Comparison of ENCODE assay signal across 20 mouse cellular contexts in genomic region chr5:130041262-130041661, GRCm38 (mm10). TPM values are rescaled to one million over a fixed set of nuclear protein-coding genes. Genes with fewer than 3 reads are reported as not detected.
A peak's percentile ranks its signal among the peaks of the same experiment; 100 is the strongest.
DNase-seq lines count a peak whose midpoint lies in the region; ATAC-seq and TF ChIP-seq lines count a peak whose summit lies in the region.
"Had no signal": no experiment of that assay in that cellular context is flagged by ENCODE, and none has a peak within 500 bp of the region (broad histone marks: within the 10 kb centered on the region; RNA-seq: fewer than 3 reads in every experiment).

No protein-coding gene starts in this region.

- peaks cover 25% of the 10 kb centered on the region for H3K36me3 ChIP-seq in liver, adult 2 months (ENCODE audit: control insufficient read depth, insufficient read depth, low read length)
- H3K36me3 ChIP-seq in liver, postnatal 0 days (replicated peaks; ENCODE audit: insufficient read depth, low read length): peaks cover 56% of the 10 kb centered on the region
- H3K36me3 ChIP-seq in CH12.LX (replicated peaks in 1 of 2; ENCODE audit: control insufficient read depth in 1 of 2, insufficient read depth in 1 of 2, low read length in 1 of 2): peaks cover 63 to 86% of the 10 kb centered on the region in 2 experiments
- H3K36me3 ChIP-seq in ES-E14 (ENCODE audit: control insufficient read depth, insufficient read depth, low read length, poor library complexity, severe bottlenecking): peaks cover 37% of the 10 kb centered on the region
- H3K36me3 ChIP-seq in intestine, postnatal 0 days (ENCODE audit: control insufficient read depth, insufficient read depth): peaks cover 43% of the 10 kb centered on the region

- no peaks in the 10 kb centered on the region for H3K9me3 ChIP-seq in liver, postnatal 0 days (ENCODE audit: low read length)
- no peaks in the 10 kb centered on the region for H3K9me3 ChIP-seq in CH12.LX (replicated peaks; ENCODE audit: low read length)
- no peaks in the 10 kb centered on the region for H3K9me3 ChIP-seq in ES-E14 (ENCODE audit: control insufficient read depth, insufficient read depth, low read depth, low read length)
- H3K9me3 ChIP-seq in intestine, postnatal 0 days (ENCODE audit: control insufficient read depth): no peaks in the 10 kb centered on the region
- H3K9me3 ChIP-seq: embryonic facial prominence, embryonic 10.5 days; embryonic facial prominence, embryonic 12.5 days; forebrain, embryonic 13.5 days; forebrain, embryonic 15.5 days had no signal

- in situ Hi-C loops in CH12.LX (cut with MboI; ENCODE audit: low pct_ligation_motif_present, low pct_unique_long_range_greater_than_20kb, low sequenced_read_pairs) (no loop called here), ES-E14 (cut with MboI; ENCODE audit: low sequenced_read_pairs in 2 of 2, unreplicated experiment in 2 of 2) (no loop called here)

- no peaks in the 10 kb centered on the region for H3K27me3 ChIP-seq in liver, adult 2 months (ENCODE audit: control insufficient read depth, insufficient read depth, low read length)
- no peaks in the 10 kb centered on the region for H3K27me3 ChIP-seq in liver, postnatal 0 days (ENCODE audit: insufficient read depth, low read length)
- no peaks in the 10 kb centered on the region for H3K27me3 ChIP-seq in CH12.LX (replicated peaks)
- H3K27me3 ChIP-seq in intestine, postnatal 0 days (replicated peaks; ENCODE audit: control insufficient read depth, insufficient read depth, low read length): no peaks in the 10 kb centered on the region
- H3K27me3 ChIP-seq in cerebellum, adult 2 months (ENCODE audit: control insufficient read depth, insufficient read depth, low read length): no peaks in the 10 kb centered on the region
- H3K27me3 ChIP-seq: embryonic facial prominence, embryonic 12.5 days; forebrain, embryonic 13.5 days; forebrain, embryonic 15.5 days had no signal

- peaks cover 30% of the 10 kb centered on the region for H3K4me1 ChIP-seq in liver, adult 2 months (ENCODE audit: control insufficient read depth, insufficient read depth, low read length)
- peaks cover 6% of the 10 kb centered on the region; the same call in 1 of the 2 replicates for H3K4me1 ChIP-seq in liver, postnatal 0 days (ENCODE audit: insufficient read depth)
- H3K4me1 ChIP-seq in CH12.LX (ENCODE audit: control insufficient read depth in 1 of 2, insufficient read depth in 2 of 2): no peaks in the 10 kb centered on the region
- no peaks in the 10 kb centered on the region; a peak in 1 of 4 replicates for H3K4me1 ChIP-seq in ES-E14 (ENCODE audit: control insufficient read depth in 2 of 2, insufficient read depth in 2 of 2, low read length in 2 of 2, poor library complexity in 1 of 2)
- no peaks in the 10 kb centered on the region for H3K4me1 ChIP-seq in intestine, postnatal 0 days (replicated peaks; ENCODE audit: control insufficient read depth, insufficient read depth, low read length)
- H3K4me1 ChIP-seq in cerebellum, adult 2 months (ENCODE audit: control insufficient read depth, insufficient read depth, low read length): peaks cover 14% of the 10 kb centered on the region
- H3K4me1 ChIP-seq: embryonic facial prominence, embryonic 12.5 days; forebrain, embryonic 13.5 days had no signal

- H3K79me2 ChIP-seq in liver, adult 2 months (ENCODE audit: control insufficient read depth, insufficient read depth, low read length): peaks cover 4% of the 10 kb centered on the region; the same call in 1 of the 2 replicates
- no peaks in the 10 kb centered on the region; the same call in 1 of the 2 replicates for H3K79me2 ChIP-seq in CH12.LX (replicated peaks; ENCODE audit: control insufficient read depth, extremely low read depth, insufficient read depth, poor library complexity, severe bottlenecking)

- TF ChIP-seq EP300 in liver, postnatal 0 days (IDR thresholded peaks at IDR 0.05; ENCODE audit: low read depth): no peak
- TF ChIP-seq EP300 in CH12.LX (IDR thresholded peaks at IDR 0.05; ENCODE audit: low read length): no peak

- dilution Hi-C loops in CH12.LX (cut with MboI; ENCODE audit: extremely low pct_ligation_motif_present, extremely low pct_unique_long_range_greater_than_20kb, low sequenced_read_pairs): no loop called here

- TF ChIP-seq RAD21 in CH12.LX (IDR thresholded peaks at IDR 0.05; ENCODE audit: low read depth, low read length): no peak

- H3K9ac ChIP-seq in liver, adult 2 months (ENCODE audit: low read depth, low read length): no peak overlapping the region
- no peak overlapping the region for H3K9ac ChIP-seq in liver, postnatal 0 days (replicated peaks)
- H3K9ac ChIP-seq in CH12.LX (ENCODE audit: insufficient read depth, low read depth) (no peak overlapping the region), ES-E14 (ENCODE audit: insufficient read depth, low read depth, low read length, poor library complexity, severe bottlenecking) (no peak overlapping the region)
- no peak overlapping the region for H3K9ac ChIP-seq in intestine, postnatal 0 days (ENCODE audit: low read depth, low read length)
- H3K9ac ChIP-seq: embryonic facial prominence, embryonic 12.5 days; forebrain, embryonic 13.5 days; forebrain, embryonic 15.5 days; forebrain, postnatal 0 days had no signal

- 73% methylated on average over 4 of the region's 4 CpGs for WGBS in liver, adult 2 months
- 76% methylated on average over 4 of the region's 4 CpGs for WGBS in liver, postnatal 0 days (ENCODE audit: insufficient replicate concordance)
- 66% methylated on average over 4 of the region's 4 CpGs for WGBS in intestine, postnatal 0 days
- WGBS in cerebellum, adult 2 months: 83% methylated on average over 4 of the region's 4 CpGs

- H3K4me2 ChIP-seq in liver, postnatal 0 days (ENCODE audit: low read depth, low read length): no peak overlapping the region
- H3K4me2 ChIP-seq in CH12.LX (ENCODE audit: insufficient read depth, low read depth, poor library complexity, severe bottlenecking): no peak overlapping the region
- H3K4me2 ChIP-seq in intestine, postnatal 0 days (replicated peaks; ENCODE audit: low read depth): no peak overlapping the region
- H3K4me2 ChIP-seq: embryonic facial prominence, embryonic 12.5 days; forebrain, embryonic 13.5 days; forebrain, embryonic 15.5 days had no signal

- H3K4me3 ChIP-seq in liver, adult 2 months (ENCODE audit: insufficient read depth, low read depth, low read length): no peak overlapping the region
- no peak overlapping the region for H3K4me3 ChIP-seq in liver, postnatal 0 days (ENCODE audit: low read depth, low read length)
- no peak overlapping the region for H3K4me3 ChIP-seq in CH12.LX (replicated peaks in 1 of 3; ENCODE audit: low read depth in 2 of 3, low read length in 2 of 3, poor library complexity in 1 of 3)
- no peak overlapping the region for H3K4me3 ChIP-seq in ES-E14 (ENCODE audit: insufficient read depth in 1 of 2, low read depth in 1 of 2, low read length in 2 of 2, poor library complexity in 1 of 2, severe bottlenecking in 1 of 2)
- no peak overlapping the region for H3K4me3 ChIP-seq in intestine, postnatal 0 days (ENCODE audit: low read depth, low read length)
- no peak overlapping the region for H3K4me3 ChIP-seq in cerebellum, adult 2 months (replicated peaks; ENCODE audit: insufficient read depth, low read depth, low read length)
- H3K4me3 ChIP-seq: embryonic facial prominence, embryonic 10.5 days; embryonic facial prominence, embryonic 12.5 days; forebrain, embryonic 13.5 days; forebrain, embryonic 15.5 days had no signal

- TF ChIP-seq CTCF in liver, adult 2 months (IDR thresholded peaks at IDR 0.05; ENCODE audit: low read depth, low read length): no peak
- TF ChIP-seq CTCF in liver, postnatal 0 days (IDR thresholded peaks at IDR 0.05; ENCODE audit: low read depth): no peak
- TF ChIP-seq CTCF in CH12.LX (conservative IDR thresholded peaks at IDR 0.05 in 1 of 2, IDR thresholded peaks at IDR 0.05 in 1 of 2; ENCODE audit: low read depth in 2 of 2, low read length in 2 of 2): no peak
- no peak for TF ChIP-seq CTCF in intestine, postnatal 0 days (IDR thresholded peaks at IDR 0.05; ENCODE audit: low read depth)
- TF ChIP-seq CTCF in cerebellum, adult 2 months (IDR thresholded peaks at IDR 0.05; ENCODE audit: borderline replicate concordance, insufficient read depth, low read depth, low read length): no peak

- TF ChIP-seq POLR2A in liver, adult 2 months (IDR thresholded peaks at IDR 0.05; ENCODE audit: extremely low read depth, insufficient read depth, low read length): no peak
- no peak for TF ChIP-seq POLR2A in CH12.LX (IDR thresholded peaks at IDR 0.05; ENCODE audit: low read depth, low read length)
- TF ChIP-seq POLR2A in cerebellum, adult 2 months (IDR thresholded peaks at IDR 0.05; ENCODE audit: borderline replicate concordance, insufficient read depth, low read length): no peak

- no peak for DNase-seq in liver, adult 2 months (ENCODE audit: extremely low read depth, low read depth, low spot score)
- DNase-seq in liver, postnatal 0 days: no peak
- DNase-seq in CH12.LX (ENCODE audit: extremely low read depth): no peak
- no peak for DNase-seq in ES-E14 (ENCODE audit: low read depth, low spot score)
- no peak for DNase-seq in cerebellum, adult 2 months
- no peak for DNase-seq in kidney, adult 11 months
- DNase-seq: adrenal gland, adult 2 months; adrenal gland, postnatal 10 days; adrenal gland, postnatal 25 days; cerebellum, adult 11 months; cerebellum, adult 18-20 months; cerebellum, adult 9-10 months; cerebellum, postnatal 10 days; cerebellum, postnatal 25 days; forebrain, postnatal 0 days had no signal

- H3K27ac ChIP-seq in liver, adult 2 months (replicated peaks; ENCODE audit: insufficient read depth, low read depth, low read length): peak overlapping the region; percentile 29
- no peak overlapping the region for H3K27ac ChIP-seq in liver, postnatal 0 days (ENCODE audit: low read depth)
- H3K27ac ChIP-seq in CH12.LX (ENCODE audit: insufficient read depth, low read depth) (no peak overlapping the region), ES-E14 (ENCODE audit: insufficient read depth, low read depth, low read length, poor library complexity, severe bottlenecking) (no peak overlapping the region)
- peak overlapping the region; percentile 73 for H3K27ac ChIP-seq in intestine, postnatal 0 days (ENCODE audit: low read depth, low read length)
- no peak overlapping the region for H3K27ac ChIP-seq in cerebellum, adult 2 months (ENCODE audit: insufficient read depth, low read length)
- H3K27ac ChIP-seq: embryonic facial prominence, embryonic 10.5 days; embryonic facial prominence, embryonic 12.5 days; forebrain, embryonic 13.5 days; forebrain, embryonic 15.5 days had no signal

- no peak for ATAC-seq in liver, postnatal 0 days
- 0 out of 2 replicates have a peak, but pooled peaks have one; percentile 46 for ATAC-seq in intestine, postnatal 0 days
- ATAC-seq: forebrain, embryonic 13.5 days; forebrain, embryonic 15.5 days; forebrain, postnatal 0 days had no signal

RNA-seq across cellular contexts. Expression of gene Crcp, which starts 12.2 kb away (rescaled TPM):
- total RNA-seq in liver, adult 2 months (2014; rRNA removed): 27.8 and 33.6 TPM in 2 replicates
- polyA plus RNA-seq in liver, adult 2 months (2012; rRNA removed): 11.8 and 14.7 TPM in 2 replicates
- 19.3 and 20.8 TPM in 2 replicates for polyA plus RNA-seq in liver, postnatal 0 days (2015; fragmentation: Nextera tagmentation; extraction: Ambion mirVana)
- total RNA-seq in CH12.LX (2012; rRNA removed) (42.3 and 50.2 TPM in 2 replicates), CH12.LX (2014; rRNA removed) (57.1 and 58.3 TPM in 2 replicates), ES-E14 (2012; rRNA removed) (21.1 and 30.8 TPM in 2 replicates)
- 63.2 and 73.6 TPM in 2 replicates for polyA plus RNA-seq in CH12.LX (2012; ENCODE audit: insufficient read length, low read depth)
- polyA plus RNA-seq in intestine, postnatal 0 days (2015; fragmentation: Nextera tagmentation; extraction: Ambion mirVana): 39.5 and 41.6 TPM in 2 replicates
- 34.9 and 38.9 TPM in 2 replicates for polyA plus RNA-seq in cerebellum, adult 2 months (2012; rRNA removed)

RNA-seq across cellular contexts. Expression of gene Asl, which starts 12.2 kb away (rescaled TPM):
- total RNA-seq in liver, adult 2 months (2014; rRNA removed): 683 and 898 TPM in 2 replicates
- 622 and 696 TPM in 2 replicates for polyA plus RNA-seq in liver, adult 2 months (2012; rRNA removed)
- polyA plus RNA-seq in liver, postnatal 0 days (2015; fragmentation: Nextera tagmentation; extraction: Ambion mirVana): 291 and 304 TPM in 2 replicates
- total RNA-seq in CH12.LX (2012; rRNA removed) (54.4 and 70.4 TPM in 2 replicates), CH12.LX (2014; rRNA removed) (44.8 and 45.3 TPM in 2 replicates), ES-E14 (2012; rRNA removed) (27.2 and 31.8 TPM in 2 replicates)
- polyA plus RNA-seq in CH12.LX (2012; ENCODE audit: insufficient read length, low read depth): 60.1 and 61.0 TPM in 2 replicates
- 148 and 182 TPM in 2 replicates for polyA plus RNA-seq in intestine, postnatal 0 days (2015; fragmentation: Nextera tagmentation; extraction: Ambion mirVana)
- polyA plus RNA-seq in cerebellum, adult 2 months (2012; rRNA removed): 27.0 and 28.7 TPM in 2 replicates

RNA-seq across cellular contexts. Expression of gene Tpst1, which starts 31.9 kb away (rescaled TPM):
- total RNA-seq in liver, adult 2 months (2014; rRNA removed): 15.6 and 20.1 TPM in 2 replicates
- polyA plus RNA-seq in liver, adult 2 months (2012; rRNA removed): 9.3 and 10.8 TPM in 2 replicates
- polyA plus RNA-seq in liver, postnatal 0 days (2015; fragmentation: Nextera tagmentation; extraction: Ambion mirVana): 23.8 and 26.0 TPM in 2 replicates
- total RNA-seq in CH12.LX (2012; rRNA removed): 36.8 and 45.5 TPM in 2 replicates
- 49.9 and 52.5 TPM in 2 replicates for total RNA-seq in CH12.LX (2014; rRNA removed)
- 43.2 and 50.4 TPM in 2 replicates for polyA plus RNA-seq in CH12.LX (2012; ENCODE audit: insufficient read length, low read depth)
- 51.4 and 59.9 TPM in 2 replicates for total RNA-seq in ES-E14 (2012; rRNA removed)
- polyA plus RNA-seq in intestine, postnatal 0 days (2015; fragmentation: Nextera tagmentation; extraction: Ambion mirVana): 28.7 and 29.3 TPM in 2 replicates
- 36.3 and 41.6 TPM in 2 replicates for polyA plus RNA-seq in cerebellum, adult 2 months (2012; rRNA removed)

RNA-seq across cellular contexts. Expression of gene Gusb, which starts 38.4 kb away (rescaled TPM):
- 13.6 and 21.1 TPM in 2 replicates for total RNA-seq in liver, adult 2 months (2014; rRNA removed)
- 17.6 and 18.6 TPM in 2 replicates for polyA plus RNA-seq in liver, adult 2 months (2012; rRNA removed)
- 26.3 and 29.3 TPM in 2 replicates for polyA plus RNA-seq in liver, postnatal 0 days (2015; fragmentation: Nextera tagmentation; extraction: Ambion mirVana)
- total RNA-seq in CH12.LX (2012; rRNA removed) (180 and 187 TPM in 2 replicates), CH12.LX (2014; rRNA removed) (72.4 and 73.4 TPM in 2 replicates), ES-E14 (2012; rRNA removed) (29.0 and 53.5 TPM in 2 replicates)
- 200 and 210 TPM in 2 replicates for polyA plus RNA-seq in CH12.LX (2012; ENCODE audit: insufficient read length, low read depth)
- polyA plus RNA-seq in intestine, postnatal 0 days (2015; fragmentation: Nextera tagmentation; extraction: Ambion mirVana): 260 and 264 TPM in 2 replicates
- polyA plus RNA-seq in cerebellum, adult 2 months (2012; rRNA removed): 18.9 and 19.3 TPM in 2 replicates

Comparison
In these comparisons a context has a peak if more than half of its experiments do, and no peak if none do; other contexts are left out.
1. H3K27ac ChIP-seq: peak in liver, adult 2 months (single experiment) and intestine, postnatal 0 days (single experiment); none in liver, postnatal 0 days (single experiment), CH12.LX (single experiment), ES-E14 (single experiment) and cerebellum, adult 2 months (single experiment).